Mouse (Mus musculus) T-helper 1 cell (primary cell): ENCODE measurements around the gene Bahcc1.

Source experiments
- in situ Hi-C: fragments of 300-600 bp; cut with MboI, MseI; formaldehyde crosslinking; loops from one replicate; pipeline ENCODE4 v1.15.1; 2025; ENCODE audit warnings: high pct_unique_total_duplicates

Bahcc1 gene

GRCm38 (mm10) chr11:120232230-120233097 is at the start of gene Bahcc1:
Gene Bahcc1, plus strand, starts transcription at chr11:120232947.
- in situ Hi-C loops, result no loop called here

- in situ Hi-C loops, result no loop called here
These were observed 49.6 kb upstream of the Bahcc1 start for GRCm38 (mm10) chr11:120183180-120183579.

- in situ Hi-C loops, result no loop called here
These were observed 49.0 kb upstream of the Bahcc1 start for GRCm38 (mm10) chr11:120183708-120184107.

- in situ Hi-C loops, result no loop called here
These were observed 48.1 kb upstream of the Bahcc1 start for GRCm38 (mm10) chr11:120184371-120185315.

GRCm38 (mm10) chr11:120185316-120186141 is 47.2 kb upstream of the Bahcc1 start:
- in situ Hi-C loops, result no loop called here

GRCm38 (mm10) chr11:120186145-120186740 is 46.5 kb upstream of the Bahcc1 start:
- in situ Hi-C loops, result no loop called here

GRCm38 (mm10) chr11:120186821-120187235 is 45.9 kb upstream of the Bahcc1 start:
- in situ Hi-C loops, result no loop called here

GRCm38 (mm10) chr11:120187236-120188101 is 45.3 kb upstream of the Bahcc1 start:
- in situ Hi-C loops, result no loop called here

GRCm38 (mm10) chr11:120188102-120188480 is 44.7 kb upstream of the Bahcc1 start:
- in situ Hi-C loops, result no loop called here

GRCm38 (mm10) chr11:120188481-120189441 is 44.0 kb upstream of the Bahcc1 start:
- in situ Hi-C loops, result no loop called here

GRCm38 (mm10) chr11:120189459-120190312 is 43.1 kb upstream of the Bahcc1 start:
- in situ Hi-C loops, result no loop called here

GRCm38 (mm10) chr11:120190526-120191412 is 42.0 kb upstream of the Bahcc1 start:
- in situ Hi-C loops, result no loop called here

- in situ Hi-C loops, result no loop called here
These were observed 33.9 kb upstream of the Bahcc1 start for GRCm38 (mm10) chr11:120198831-120199230.

- in situ Hi-C loops, result no loop called here
These were observed 33.0 kb upstream of the Bahcc1 start for GRCm38 (mm10) chr11:120199766-120200165.

- in situ Hi-C loops, result no loop called here
These were observed 32.1 kb upstream of the Bahcc1 start for GRCm38 (mm10) chr11:120200621-120201020.

- in situ Hi-C loops, result no loop called here
These were observed 28.5 kb upstream of the Bahcc1 start for GRCm38 (mm10) chr11:120204200-120204599.
